Mouse (Mus musculus) stomach, postnatal 0 days (tissue): ENCODE results near the gene Cacna1g.

Experiments used
- CTCF ChIP-seq: IDR thresholded peaks from 2 replicates; pipeline ENCODE4 v1.5.1; 2016; ENCODE audit warnings: antibody characterized with exemption, low read depth, mild to moderate bottlenecking, moderate library complexity
- EP300 ChIP-seq: optimal IDR thresholded peaks from 2 replicates; pipeline ENCODE3; 2016; ENCODE audit warnings: antibody characterized with exemption

DNA sequence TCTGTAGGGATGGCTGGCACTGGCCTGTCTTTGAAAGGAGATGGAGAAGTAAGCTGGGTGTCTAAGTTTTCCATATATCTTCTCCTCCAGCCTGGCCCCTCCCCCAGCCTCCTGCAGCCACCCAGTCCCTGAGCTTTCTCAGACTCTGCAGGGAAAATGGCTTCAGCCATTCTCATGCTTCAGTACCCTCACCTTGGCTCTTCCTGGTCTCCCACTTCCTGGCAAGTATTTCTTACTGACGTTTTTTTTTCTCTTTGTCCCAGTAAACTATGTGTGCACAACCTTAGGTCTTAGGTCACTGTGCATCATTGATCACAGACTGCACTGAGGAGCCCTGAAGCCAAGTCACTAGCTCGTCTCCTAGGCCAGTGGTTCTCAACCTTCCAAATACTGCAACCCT lies 94.9 kb downstream of the Cacna1g start:
- no peak for TF ChIP-seq EP300
- no peak for TF ChIP-seq CTCF
